Mouse (Mus musculus): Measurements from ENCODE around the gene Fuca1. TPM values are rescaled to one million over a fixed set of nuclear protein-coding genes. Genes with fewer than 3 reads are reported as not detected.

Fuca1 gene
- polyA plus RNA-seq, 1 experiment from 2014 or later, result 239 TPM

DNA sequence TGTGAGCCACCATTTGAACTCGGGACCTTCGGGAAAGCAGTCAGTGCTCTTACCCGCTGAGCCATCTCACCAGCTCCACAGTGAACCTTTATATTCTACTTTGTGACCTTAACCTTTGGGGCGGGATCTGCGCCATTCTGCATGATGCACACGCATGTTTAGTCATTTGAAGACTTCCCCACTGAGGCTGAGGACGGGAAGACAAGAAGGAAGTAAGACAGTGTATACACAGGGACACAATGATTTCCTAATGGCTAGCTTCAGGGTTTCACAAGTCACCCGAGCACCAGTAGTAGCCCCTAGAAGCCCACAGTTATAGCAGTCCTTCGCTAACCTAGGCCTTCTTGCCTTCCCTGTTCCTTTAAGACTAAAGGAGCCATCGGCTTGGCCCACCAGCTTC is 25.2 kb downstream of the Fuca1 start:
- peaks cover 45% of the 10 kb centered on the region for H3K79me2 ChIP-seq (ENCODE audit: inconsistent target)
- H3K36me3 ChIP-seq (ENCODE audit: inconsistent target), result peaks cover 15% of the 10 kb centered on the region; the same call in 1 of the 2 replicates
- peak overlapping the region; percentile 97; the same call in 1 of the 2 replicates for H3K4me3 ChIP-seq (ENCODE audit: inconsistent target)
- 36% methylated on average over 10 of the region's 10 CpGs for WGBS (ENCODE audit: missing documents)
- peak overlapping the region; percentile 96 for H3K27ac ChIP-seq

DNA sequence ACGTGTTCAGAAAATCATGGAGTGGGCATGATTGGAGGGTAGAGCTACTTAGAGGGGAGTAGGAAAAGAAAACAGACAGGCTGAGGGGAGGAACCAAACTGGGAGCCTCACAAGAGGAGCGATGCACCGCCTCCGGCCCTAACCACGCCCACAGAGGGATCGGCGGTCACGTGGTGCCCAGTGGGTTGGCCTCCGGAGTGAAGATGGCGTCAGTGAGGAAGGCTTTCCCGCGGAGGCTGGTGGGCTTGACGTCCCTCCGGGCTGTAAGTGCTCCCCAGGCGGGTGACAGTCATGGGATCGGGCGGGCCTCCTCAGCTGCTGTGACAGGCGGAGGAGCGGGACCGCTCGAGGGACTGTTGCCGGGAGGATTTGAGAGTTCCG is 25.7 kb downstream of the Fuca1 start, which contains the start of gene Hmgcl:
Hmgcl (plus strand) TSS at position 171 of the 381 bp plus-strand sequence.
- Histone ChIP-seq H3K27ac (peak within 1 kb of the TSS; percentile 96), H3K36me3 (ENCODE audit: inconsistent target) (peaks cover 16% of the 10 kb centered on the region), H3K4me3 (ENCODE audit: inconsistent target) (peak within 1 kb of the TSS; percentile 97), H3K79me2 (ENCODE audit: inconsistent target) (peaks cover 51% of the 10 kb centered on the region)
- 2% methylated on average over 23 of the region's 23 CpGs for WGBS (ENCODE audit: missing documents)

DNA sequence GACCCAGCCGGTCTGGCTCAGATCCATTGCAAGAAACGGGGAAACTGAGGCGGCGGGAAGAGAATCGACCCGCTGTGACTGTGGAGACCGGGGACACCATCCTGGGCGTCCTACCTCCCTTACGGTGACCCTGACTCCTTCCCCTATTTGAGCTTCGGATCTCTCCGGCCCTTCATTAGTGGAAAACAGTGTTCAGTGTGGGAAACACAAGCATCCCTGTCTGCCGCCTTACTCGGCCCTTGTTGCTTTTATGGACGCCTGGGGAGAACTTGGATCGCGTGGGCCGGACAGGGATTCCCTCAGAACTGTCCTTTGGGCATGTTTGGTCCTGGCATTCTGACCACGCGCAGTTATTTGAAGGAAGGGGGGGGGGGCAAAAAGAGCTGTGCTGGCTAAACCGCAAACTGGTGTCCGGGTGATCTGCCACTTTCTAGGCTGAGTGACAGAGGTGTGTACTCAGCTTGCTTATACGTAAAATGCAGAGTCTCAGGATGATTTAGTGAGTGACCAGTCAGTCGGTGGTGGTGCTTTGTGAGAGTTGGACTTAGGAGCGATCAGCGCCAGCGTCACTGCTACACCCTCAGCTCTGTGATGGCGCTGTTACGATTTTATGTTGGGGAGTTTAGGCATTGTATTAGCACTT is 26.2 kb downstream of the Fuca1 start:
- 3% methylated on average over 28 of the region's 28 CpGs for WGBS (ENCODE audit: missing documents)
- Histone ChIP-seq H3K79me2 (ENCODE audit: inconsistent target) (peaks cover 56% of the 10 kb centered on the region), H3K27ac (peak overlapping the region; percentile 96), H3K4me3 (ENCODE audit: inconsistent target) (peak overlapping the region; percentile 97), H3K36me3 (ENCODE audit: inconsistent target) (peaks cover 21% of the 10 kb centered on the region)

DNA sequence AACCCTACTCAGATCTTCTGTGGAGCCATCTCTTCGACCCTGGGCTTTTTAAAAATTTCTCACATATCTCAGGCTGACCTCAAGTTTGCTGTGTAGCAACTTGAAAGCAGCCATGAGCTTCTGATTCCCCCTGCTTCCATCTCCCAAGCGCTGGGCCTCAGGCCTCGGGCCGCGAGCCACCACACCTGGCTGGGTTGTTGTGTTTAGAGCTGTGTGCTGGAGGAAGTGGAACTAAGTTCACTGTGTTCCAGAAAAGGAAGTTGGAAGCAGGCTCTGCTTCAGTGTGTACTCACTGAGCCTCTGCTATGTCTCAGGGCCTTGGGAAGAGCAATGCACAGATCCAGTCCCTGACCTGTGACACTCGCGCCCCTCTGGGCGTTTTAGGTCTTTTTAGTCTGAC is 27.6 kb downstream of the Fuca1 start:
- Histone ChIP-seq H3K4me3 (ENCODE audit: inconsistent target) (peak overlapping the region; percentile 97; the same call in 1 of the 2 replicates), H3K27ac (peak overlapping the region; percentile 96)

DNA sequence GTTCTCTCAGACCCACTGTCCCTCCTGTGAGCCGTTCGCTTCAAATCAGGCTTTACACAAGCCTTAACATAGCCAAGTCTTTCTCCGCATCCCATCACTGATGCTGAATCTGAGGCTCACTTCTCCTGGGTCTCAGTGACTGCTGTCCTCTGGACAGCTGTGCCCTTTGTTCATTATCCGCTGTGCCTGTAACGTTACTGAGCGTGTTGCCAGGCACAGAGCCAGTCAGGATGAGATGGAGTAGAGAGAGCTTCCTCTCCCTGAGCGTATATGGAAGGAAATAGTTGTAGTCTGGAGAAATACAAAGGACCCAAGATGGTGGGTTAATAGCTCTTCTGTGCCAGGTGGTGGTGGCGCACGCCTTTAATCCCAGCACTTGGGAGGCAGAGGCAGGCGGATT is 28.9 kb downstream of the Fuca1 start:
- Histone ChIP-seq H3K36me3 (ENCODE audit: inconsistent target) (peaks cover 41% of the 10 kb centered on the region), H3K4me3 (ENCODE audit: inconsistent target) (no peak overlapping the region), H3K27ac (no peak overlapping the region), H3K79me2 (ENCODE audit: inconsistent target) (peaks cover 71% of the 10 kb centered on the region)
- 92% methylated on average over 7 of the region's 10 CpGs for WGBS (ENCODE audit: missing documents)

More for the DNA sequence above, 27.6 kb downstream of the Fuca1 start:
- Histone ChIP-seq H3K79me2 (ENCODE audit: inconsistent target) (peaks cover 67% of the 10 kb centered on the region), H3K36me3 (ENCODE audit: inconsistent target) (peaks cover 33% of the 10 kb centered on the region)
- 45% methylated on average over 8 of the region's 8 CpGs for WGBS (ENCODE audit: missing documents)

DNA sequence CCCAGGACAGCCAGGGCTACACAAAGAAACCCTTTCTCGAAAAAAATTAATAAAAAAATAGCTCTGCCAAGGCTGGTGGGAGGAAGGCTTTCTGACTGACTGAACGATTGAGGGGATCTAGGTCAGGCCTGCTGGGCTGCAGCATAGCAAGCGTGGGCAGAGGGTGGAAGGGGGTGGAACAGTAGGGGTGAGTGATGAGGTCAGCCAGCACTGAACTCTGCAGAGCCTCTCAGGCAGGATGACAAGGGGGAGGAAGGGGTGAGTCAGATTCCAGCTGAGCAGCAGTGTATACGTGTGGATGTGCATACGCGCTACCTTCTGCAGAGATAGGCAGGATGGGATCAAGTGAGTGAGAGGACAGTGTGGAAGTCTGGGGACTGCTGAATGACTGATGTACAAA is 29.4 kb downstream of the Fuca1 start:
- H3K4me3 ChIP-seq (ENCODE audit: inconsistent target), result no peak overlapping the region

DNA sequence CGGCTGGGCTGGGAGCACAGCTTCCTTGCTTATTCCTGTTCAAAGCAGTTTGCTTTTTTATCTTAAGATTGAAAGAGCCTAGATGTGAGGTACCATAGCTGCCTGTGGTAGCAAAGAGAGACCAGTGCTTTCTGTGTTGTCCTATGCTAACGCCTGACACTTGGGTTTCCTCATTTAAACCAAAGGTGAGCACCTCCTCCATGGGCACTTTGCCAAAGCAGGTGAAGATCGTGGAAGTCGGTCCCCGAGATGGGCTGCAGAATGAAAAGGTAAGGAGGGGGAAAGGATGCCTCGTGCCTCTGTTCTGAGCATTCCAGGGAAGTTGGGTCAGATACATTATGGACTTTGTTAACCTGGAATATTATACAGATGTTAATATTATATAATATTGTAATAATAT is 29.8 kb downstream of the Fuca1 start:
- WGBS (ENCODE audit: missing documents), result 94% methylated on average over 6 of the region's 6 CpGs
- peaks cover 79% of the 10 kb centered on the region for H3K79me2 ChIP-seq (ENCODE audit: inconsistent target)
- no peak overlapping the region for H3K4me3 ChIP-seq (ENCODE audit: inconsistent target)
- peaks cover 48% of the 10 kb centered on the region for H3K36me3 ChIP-seq (ENCODE audit: inconsistent target)
- H3K27ac ChIP-seq, result no peak overlapping the region

More for the DNA sequence above, 29.4 kb downstream of the Fuca1 start:
- H3K36me3 ChIP-seq (ENCODE audit: inconsistent target), result peaks cover 45% of the 10 kb centered on the region
- 74% methylated on average over 5 of the region's 6 CpGs for WGBS (ENCODE audit: missing documents)
- H3K27ac ChIP-seq, result no peak overlapping the region
- peaks cover 75% of the 10 kb centered on the region for H3K79me2 ChIP-seq (ENCODE audit: inconsistent target)

DNA sequence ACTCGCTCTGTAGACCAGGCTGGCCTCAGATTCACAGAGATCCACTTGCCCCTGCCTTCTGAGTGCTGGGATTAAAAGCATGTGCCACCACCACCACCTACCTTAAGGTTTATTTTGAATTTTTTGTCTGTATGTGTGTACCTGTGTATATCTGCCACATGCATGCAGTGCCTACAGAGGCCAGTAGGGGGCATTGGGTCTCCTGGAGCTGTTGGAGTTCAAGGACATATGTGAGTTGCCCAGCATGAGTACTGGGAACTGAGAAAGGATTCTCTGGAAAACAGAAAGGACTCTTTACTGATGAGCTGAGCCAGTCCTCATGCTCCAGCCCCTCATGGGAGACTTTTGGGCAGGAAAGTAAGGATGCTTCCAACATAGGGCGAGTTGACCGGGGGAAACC is 31.0 kb downstream of the Fuca1 start:
- peaks cover 57% of the 10 kb centered on the region for H3K36me3 ChIP-seq (ENCODE audit: inconsistent target)
- H3K27ac ChIP-seq, result no peak overlapping the region
- H3K79me2 ChIP-seq (ENCODE audit: inconsistent target), result peaks cover 81% of the 10 kb centered on the region
- no peak overlapping the region for H3K4me3 ChIP-seq (ENCODE audit: inconsistent target)
- 93% methylated on average over 3 of the region's 3 CpGs for WGBS (ENCODE audit: missing documents)

DNA sequence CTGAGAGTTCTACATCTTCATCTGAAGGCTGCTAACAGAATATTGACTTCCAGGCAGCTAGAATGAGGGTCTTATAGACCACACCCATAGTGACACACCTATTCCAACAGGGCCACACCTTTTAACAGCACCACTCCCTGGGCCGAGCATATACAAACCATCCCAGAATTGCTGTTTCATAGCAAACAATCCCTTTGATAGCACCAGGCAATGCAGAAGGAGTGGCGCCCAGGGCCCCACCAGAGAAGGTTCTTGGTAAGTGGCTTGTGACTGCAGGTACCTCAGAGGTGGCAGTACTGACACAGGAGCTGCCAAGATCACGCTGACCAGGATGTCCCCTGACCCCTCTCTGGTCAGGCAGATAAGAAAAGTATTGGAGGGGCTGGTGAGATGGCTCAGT is 32.6 kb downstream of the Fuca1 start:
- H3K79me2 ChIP-seq (ENCODE audit: inconsistent target), result peaks cover 64% of the 10 kb centered on the region
- no peak overlapping the region for H3K4me3 ChIP-seq (ENCODE audit: inconsistent target)
- H3K36me3 ChIP-seq (ENCODE audit: inconsistent target), result peaks cover 71% of the 10 kb centered on the region
- 96% methylated on average over 3 of the region's 3 CpGs for WGBS (ENCODE audit: missing documents)
- H3K27ac ChIP-seq, result no peak overlapping the region

DNA sequence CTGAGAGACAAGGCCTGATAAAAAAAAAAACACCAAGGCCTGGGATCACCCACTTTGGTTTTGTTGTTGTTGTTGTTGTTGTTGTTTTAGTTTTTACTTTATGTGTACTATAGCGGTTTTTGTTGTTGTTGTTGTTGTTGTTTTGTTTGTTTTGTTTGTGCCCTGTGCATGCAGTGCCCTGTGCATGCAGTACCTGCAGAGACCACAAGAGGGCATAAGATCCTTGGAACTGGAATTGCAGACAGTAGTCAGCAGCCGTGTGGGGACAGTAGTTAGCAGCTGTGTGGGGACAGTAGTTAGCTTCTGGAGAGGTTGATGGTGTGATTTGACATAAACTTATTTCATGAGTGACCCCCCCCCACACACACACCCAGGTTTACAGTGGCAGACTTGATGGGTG is 33.7 kb downstream of the Fuca1 start:
- H3K36me3 ChIP-seq (ENCODE audit: inconsistent target), result peaks cover 78% of the 10 kb centered on the region
- WGBS (ENCODE audit: missing documents), result 45% methylated on average over 2 of the region's 2 CpGs

DNA sequence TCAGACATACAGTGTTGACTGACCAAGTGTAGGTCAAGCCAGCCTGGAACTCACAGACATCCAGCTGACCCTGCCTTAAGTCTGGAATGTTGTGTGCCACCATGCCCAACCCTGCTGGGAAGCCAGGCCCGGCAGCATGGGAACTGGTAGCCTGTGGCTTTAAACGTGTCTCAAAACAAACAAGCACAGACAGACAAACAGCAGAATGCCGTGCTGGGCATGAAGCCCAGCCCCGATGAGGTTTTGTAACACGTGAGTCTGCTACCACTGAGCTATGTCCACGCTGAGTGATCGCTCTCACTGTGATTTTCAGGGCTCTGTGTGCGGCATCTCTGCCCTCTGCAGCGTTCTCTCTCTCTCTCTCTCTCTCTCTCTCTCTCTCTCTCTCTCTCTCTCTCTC is 35.4 kb downstream of the Fuca1 start:
- Histone ChIP-seq H3K27ac (no peak overlapping the region), H3K79me2 (ENCODE audit: inconsistent target) (peaks cover 37% of the 10 kb centered on the region), H3K4me3 (ENCODE audit: inconsistent target) (no peak overlapping the region), H3K36me3 (ENCODE audit: inconsistent target) (peaks cover 84% of the 10 kb centered on the region)
- 97% methylated on average over 9 of the region's 9 CpGs for WGBS (ENCODE audit: missing documents)

More for the DNA sequence above, 33.7 kb downstream of the Fuca1 start:
- Histone ChIP-seq H3K4me3 (ENCODE audit: inconsistent target) (no peak overlapping the region), H3K27ac (no peak overlapping the region), H3K79me2 (ENCODE audit: inconsistent target) (peaks cover 53% of the 10 kb centered on the region)

DNA sequence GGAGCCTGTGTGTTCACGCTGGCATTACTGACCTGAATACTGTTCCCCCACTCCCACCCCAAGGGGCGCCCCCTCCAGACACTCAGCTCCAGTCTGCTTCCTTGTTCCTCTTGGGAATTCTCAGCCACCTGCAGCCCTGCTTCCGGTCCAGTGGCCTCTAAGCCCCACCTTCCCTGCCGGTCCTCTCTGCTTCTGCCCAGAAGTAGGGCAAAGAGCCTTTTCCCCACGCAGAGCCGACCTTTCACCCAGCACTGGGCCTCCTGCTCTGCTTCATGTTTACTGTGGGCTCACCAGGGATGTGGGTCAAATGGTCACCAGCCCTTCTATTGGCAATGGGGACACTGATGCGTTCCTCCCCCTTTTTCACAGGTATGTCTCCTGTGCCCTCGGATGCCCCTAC is 37.8 kb downstream of the Fuca1 start:
- Histone ChIP-seq H3K27ac (no peak overlapping the region), H3K36me3 (ENCODE audit: inconsistent target) (peaks cover 72% of the 10 kb centered on the region), H3K4me3 (ENCODE audit: inconsistent target) (no peak overlapping the region), H3K79me2 (ENCODE audit: inconsistent target) (peaks cover 15% of the 10 kb centered on the region; the same call in 1 of the 2 replicates)
- 95% methylated on average over 8 of the region's 8 CpGs for WGBS (ENCODE audit: missing documents)

DNA sequence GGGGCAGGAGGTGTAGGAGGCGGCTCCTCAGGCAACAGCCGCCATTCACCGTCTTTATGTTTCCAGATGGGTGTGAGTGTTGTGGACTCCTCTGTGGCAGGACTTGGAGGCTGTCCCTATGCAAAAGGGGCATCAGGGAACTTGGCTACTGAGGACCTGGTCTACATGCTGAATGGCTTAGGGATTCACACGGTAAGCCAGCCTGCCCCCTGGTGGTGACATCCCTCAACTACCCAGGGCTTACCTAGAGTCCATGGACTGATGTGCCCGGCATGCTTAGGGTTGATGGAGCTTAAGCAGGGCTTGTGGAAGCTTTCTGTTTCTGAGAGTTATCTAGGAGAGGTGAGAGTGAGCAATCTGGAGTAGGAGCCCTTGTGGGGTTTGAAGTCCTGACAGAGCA is 40.2 kb downstream of the Fuca1 start:
- peaks cover 1% of the 10 kb centered on the region; the same call in 1 of the 2 replicates for H3K79me2 ChIP-seq (ENCODE audit: inconsistent target)
- H3K4me3 ChIP-seq (ENCODE audit: inconsistent target), result no peak overlapping the region
- H3K36me3 ChIP-seq (ENCODE audit: inconsistent target), result peaks cover 56% of the 10 kb centered on the region
- no peak overlapping the region for H3K27ac ChIP-seq
- WGBS (ENCODE audit: missing documents), result 47% methylated on average over 4 of the region's 5 CpGs

DNA sequence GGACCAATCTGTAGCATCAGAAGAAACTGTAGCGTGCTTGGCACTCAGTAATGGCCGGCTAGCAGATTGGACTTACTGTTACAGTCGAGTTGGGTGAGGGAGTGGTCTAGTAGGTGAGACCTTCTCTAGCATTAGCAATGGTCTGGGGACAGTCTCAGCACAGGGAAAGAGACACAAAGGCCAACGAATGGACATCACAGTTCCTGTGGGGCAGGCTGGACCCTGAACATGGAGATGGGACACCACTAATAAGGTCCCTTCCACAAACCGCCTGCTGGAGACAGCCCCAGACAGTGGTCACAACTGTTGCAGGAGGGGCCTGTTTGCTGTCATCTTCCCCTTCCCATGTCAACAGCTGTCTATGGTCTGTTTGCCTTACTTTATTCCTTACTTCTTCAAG is 41.2 kb downstream of the Fuca1 start:
- Histone ChIP-seq H3K4me3 (ENCODE audit: inconsistent target) (no peak overlapping the region), H3K27ac (no peak overlapping the region), H3K79me2 (ENCODE audit: inconsistent target) (no peaks in the 10 kb centered on the region; the same call in 1 of the 2 replicates), H3K36me3 (ENCODE audit: inconsistent target) (peaks cover 48% of the 10 kb centered on the region)
- WGBS (ENCODE audit: missing documents), result 94% methylated on average over 5 of the region's 5 CpGs

DNA sequence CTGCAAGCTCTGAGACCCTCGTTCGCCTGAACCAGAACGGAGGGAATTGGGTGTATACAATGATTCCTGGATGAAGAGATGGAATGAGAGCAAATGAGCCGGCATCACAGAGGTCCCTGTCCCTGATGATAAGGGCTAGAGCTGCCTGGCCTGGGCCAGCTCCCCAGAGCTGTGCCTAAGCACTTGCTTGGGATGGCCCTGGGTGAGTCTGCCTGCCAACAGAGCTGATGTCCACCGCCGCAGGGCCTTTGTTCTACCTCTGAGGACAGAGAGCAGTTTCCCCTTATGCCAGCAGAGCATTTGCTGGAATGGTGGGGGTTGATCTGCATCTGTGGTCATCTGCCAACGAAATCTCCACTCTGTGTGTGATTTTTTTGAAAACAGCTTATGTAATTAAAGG is 41.7 kb downstream of the Fuca1 start:
- WGBS (ENCODE audit: missing documents), result 89% methylated on average over 5 of the region's 7 CpGs
- Histone ChIP-seq H3K4me3 (ENCODE audit: inconsistent target) (no peak overlapping the region), H3K36me3 (ENCODE audit: inconsistent target) (peaks cover 47% of the 10 kb centered on the region), H3K27ac (no peak overlapping the region), H3K79me2 (ENCODE audit: inconsistent target) (no peaks in the 10 kb centered on the region)
